Mouse (Mus musculus): ENCODE results near the gene Hlcs. TPM values are rescaled to one million over a fixed set of nuclear protein-coding genes. Genes with fewer than 3 reads are reported as not detected.

Gene Hlcs
- polyA plus RNA-seq, 1 experiment from 2014 or later = 10.3 TPM

DNA sequence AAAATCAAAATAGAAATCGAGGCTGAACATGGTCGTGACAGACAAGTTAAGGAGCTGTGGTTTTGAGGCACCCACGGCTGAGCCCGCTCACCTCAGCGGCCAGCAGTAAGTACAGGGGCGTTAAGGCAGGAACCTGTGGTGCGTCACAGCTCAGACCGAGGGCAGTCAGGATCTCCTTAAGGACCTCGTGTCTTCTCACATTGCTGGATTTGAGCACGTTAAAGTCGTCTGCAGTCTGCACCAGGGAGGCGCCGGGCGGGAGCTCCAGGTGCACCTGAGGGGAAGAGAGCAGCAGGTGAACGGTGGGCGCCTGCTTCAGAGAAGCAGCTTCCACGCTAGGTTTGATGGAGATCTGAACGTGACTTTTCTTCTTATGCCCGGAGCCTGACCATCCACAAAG is 50.9 kb downstream of the Hlcs start:
- no peak overlapping the region for H3K4me3 ChIP-seq
- H3K9ac ChIP-seq = no peak overlapping the region
- no peaks in the 10 kb centered on the region for H3K4me1 ChIP-seq
- H3K27me3 ChIP-seq (replicated peaks) = no peaks in the 10 kb centered on the region
- no peaks in the 10 kb centered on the region for H3K9me3 ChIP-seq
- no peak overlapping the region for H3K4me2 ChIP-seq (replicated peaks)
- H3K27ac ChIP-seq = no peak overlapping the region
- WGBS = 94% methylated on average over 19 of the region's 19 CpGs
- no peak for ATAC-seq (ENCODE audit: low FRiP score, low read depth)
- peaks cover under 1% of the 10 kb centered on the region; the same call in 1 of the 2 replicates for H3K36me3 ChIP-seq

DNA sequence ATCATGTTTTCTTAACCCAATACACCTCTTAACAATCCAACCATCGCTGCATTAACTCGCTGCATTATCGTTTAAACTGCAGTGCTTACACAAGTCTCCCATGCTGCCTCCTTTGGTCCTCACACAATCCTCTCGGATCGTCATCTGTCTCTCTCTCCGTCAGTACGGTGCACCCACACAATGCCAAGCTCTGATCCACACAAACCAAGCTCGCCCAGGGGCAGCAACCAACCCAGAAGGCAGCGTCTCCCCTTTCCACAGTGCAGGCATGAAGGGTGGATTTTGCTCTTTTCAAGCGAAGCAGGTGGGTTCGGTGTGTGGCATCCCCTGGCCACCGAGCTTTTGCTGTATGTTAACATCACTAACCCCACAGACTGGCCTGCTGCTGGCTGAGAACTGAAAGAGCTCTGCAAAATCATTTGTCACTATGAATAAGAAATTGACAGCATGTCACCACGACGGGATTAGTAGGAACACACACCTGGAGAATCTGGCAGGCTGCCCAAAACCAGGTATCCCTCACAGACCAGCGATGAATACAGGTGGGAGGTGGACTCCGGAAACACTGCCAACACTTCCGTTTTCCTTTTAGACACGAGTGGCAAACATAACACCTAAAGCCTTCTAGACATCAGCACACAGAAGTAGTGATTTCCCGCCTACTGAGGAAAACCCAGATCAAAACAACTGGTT is 52.3 kb downstream of the Hlcs start:
- H3K9ac ChIP-seq = no peak overlapping the region
- no peak overlapping the region for H3K4me3 ChIP-seq
- 92% methylated on average over 19 of the region's 19 CpGs for WGBS
- H3K27me3 ChIP-seq (replicated peaks) = no peaks in the 10 kb centered on the region
- H3K4me1 ChIP-seq = no peaks in the 10 kb centered on the region
- H3K9me3 ChIP-seq = no peaks in the 10 kb centered on the region
- no peak for ATAC-seq (ENCODE audit: low FRiP score, low read depth)
- no peaks in the 10 kb centered on the region for H3K36me3 ChIP-seq
- no peak overlapping the region for H3K27ac ChIP-seq
- no peak overlapping the region for H3K4me2 ChIP-seq (replicated peaks)

DNA sequence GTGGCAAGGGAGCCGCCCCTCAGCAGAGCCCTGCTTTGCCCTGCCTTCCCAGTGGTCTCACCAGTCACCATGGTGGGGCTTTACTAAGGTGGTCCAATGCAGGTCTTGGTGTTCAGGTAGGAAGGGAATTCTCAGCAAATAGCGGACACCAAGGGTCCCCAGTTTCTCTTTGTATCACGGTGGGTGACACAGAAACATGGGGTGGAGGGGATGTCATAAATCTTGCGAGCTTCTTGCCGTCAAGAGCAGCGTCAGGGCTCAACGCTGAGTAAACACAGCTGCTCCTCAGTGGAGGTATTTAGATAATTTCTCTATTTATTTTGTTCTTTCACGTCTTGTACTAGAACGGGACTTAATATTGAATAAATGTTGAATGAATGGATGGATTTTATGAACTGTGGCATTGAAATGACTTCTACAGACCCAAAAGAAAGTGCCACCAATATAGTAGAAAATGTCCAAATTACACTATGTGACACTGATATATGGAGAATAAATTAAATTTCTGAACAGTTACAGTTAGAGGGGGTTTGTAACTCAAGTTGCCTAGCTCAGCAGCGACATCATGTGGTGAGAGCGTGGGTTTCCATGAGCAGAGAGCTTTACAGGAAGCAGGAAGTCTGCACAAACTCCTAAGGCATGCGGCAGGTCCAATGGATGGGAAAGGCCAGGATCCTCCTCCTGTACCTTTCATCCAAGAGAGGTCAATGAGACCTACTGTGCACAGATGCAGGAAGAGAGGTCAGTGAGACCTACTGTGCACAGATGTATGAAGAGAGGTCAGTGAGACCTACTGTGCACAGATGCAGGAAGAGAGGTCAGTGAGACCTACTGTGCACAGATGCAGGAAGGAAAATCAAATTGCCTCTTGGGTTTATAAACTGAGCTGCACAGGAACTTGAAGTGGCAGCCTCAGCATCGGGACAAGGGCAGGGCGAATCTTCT is 54.7 kb downstream of the Hlcs start:
- Histone ChIP-seq H3K36me3 (no peaks in the 10 kb centered on the region), H3K9me3 (no peaks in the 10 kb centered on the region), H3K27ac (no peak overlapping the region), H3K4me1 (no peaks in the 10 kb centered on the region), H3K4me3 (no peak overlapping the region), H3K27me3 (replicated peaks) (no peaks in the 10 kb centered on the region; the same call in 1 of the 2 replicates), H3K9ac (no peak overlapping the region), H3K4me2 (replicated peaks) (no peak overlapping the region)
- WGBS = 61% methylated on average over 14 of the region's 14 CpGs
- peak; percentile 63; the same call in 1 of the 2 replicates for ATAC-seq (ENCODE audit: low FRiP score, low read depth)

GRCm38 (mm10) chr16:94255592-94255991 is 57.8 kb downstream of the Hlcs start:
- Histone ChIP-seq H3K9me3 (no peaks in the 10 kb centered on the region), H3K27ac (no peak overlapping the region), H3K4me2 (replicated peaks) (no peak overlapping the region), H3K4me1 (no peaks in the 10 kb centered on the region), H3K27me3 (replicated peaks) (peaks cover 3% of the 10 kb centered on the region; the same call in 1 of the 2 replicates), H3K36me3 (no peaks in the 10 kb centered on the region), H3K9ac (no peak overlapping the region), H3K4me3 (no peak overlapping the region)
- WGBS = 88% methylated on average over 4 of the region's 4 CpGs
- no peak for ATAC-seq (ENCODE audit: low FRiP score, low read depth)

GRCm38 (mm10) chr16:94255035-94255434 is 58.3 kb downstream of the Hlcs start:
- Histone ChIP-seq H3K4me1 (no peaks in the 10 kb centered on the region), H3K9me3 (no peaks in the 10 kb centered on the region), H3K27me3 (replicated peaks) (peaks cover 3% of the 10 kb centered on the region; the same call in 1 of the 2 replicates), H3K27ac (no peak overlapping the region), H3K4me3 (no peak overlapping the region), H3K4me2 (replicated peaks) (no peak overlapping the region), H3K9ac (no peak overlapping the region), H3K36me3 (no peaks in the 10 kb centered on the region)
- no peak for ATAC-seq (ENCODE audit: low FRiP score, low read depth)
- WGBS = 84% methylated on average over 6 of the region's 6 CpGs

- no peak overlapping the region for H3K9ac ChIP-seq
- ATAC-seq (ENCODE audit: low FRiP score, low read depth) = no peak
- WGBS = 37% methylated on average over 12 of the region's 12 CpGs
These were observed 58.9 kb downstream of the Hlcs start for GRCm38 (mm10) chr16:94254415-94254891.

GRCm38 (mm10) chr16:94253671-94254414 is 59.5 kb downstream of the Hlcs start:
- peaks cover 3% of the 10 kb centered on the region; the same call in 1 of the 2 replicates for H3K27me3 ChIP-seq (replicated peaks)
- H3K4me3 ChIP-seq = no peak overlapping the region
- H3K4me2 ChIP-seq (replicated peaks) = no peak overlapping the region
- ATAC-seq (ENCODE audit: low FRiP score, low read depth) = no peak
- H3K9me3 ChIP-seq = no peaks in the 10 kb centered on the region
- no peak overlapping the region for H3K9ac ChIP-seq
- no peak overlapping the region for H3K27ac ChIP-seq
- no peaks in the 10 kb centered on the region for H3K36me3 ChIP-seq
- 61% methylated on average over 24 of the region's 24 CpGs for WGBS
- no peaks in the 10 kb centered on the region for H3K4me1 ChIP-seq

More at GRCm38 (mm10) chr16:94254415-94254891, 58.9 kb downstream of the Hlcs start:
- H3K4me3 ChIP-seq = no peak overlapping the region
- H3K4me1 ChIP-seq = no peaks in the 10 kb centered on the region
- no peak overlapping the region for H3K27ac ChIP-seq
- H3K9me3 ChIP-seq = no peaks in the 10 kb centered on the region
- peaks cover 3% of the 10 kb centered on the region; the same call in 1 of the 2 replicates for H3K27me3 ChIP-seq (replicated peaks)
- H3K4me2 ChIP-seq (replicated peaks) = no peak overlapping the region
- H3K36me3 ChIP-seq = no peaks in the 10 kb centered on the region

GRCm38 (mm10) chr16:94251756-94252155 is 61.6 kb downstream of the Hlcs start:
- no peaks in the 10 kb centered on the region for H3K4me1 ChIP-seq
- no peak overlapping the region for H3K4me2 ChIP-seq (replicated peaks)
- H3K27me3 ChIP-seq (replicated peaks) = peaks cover 3% of the 10 kb centered on the region; the same call in 1 of the 2 replicates
- no peaks in the 10 kb centered on the region for H3K36me3 ChIP-seq
- no peak for ATAC-seq (ENCODE audit: low FRiP score, low read depth)
- no peaks in the 10 kb centered on the region for H3K9me3 ChIP-seq
- H3K27ac ChIP-seq = no peak overlapping the region
- WGBS = 72% methylated on average over 13 of the region's 13 CpGs
- H3K9ac ChIP-seq = no peak overlapping the region
- no peak overlapping the region for H3K4me3 ChIP-seq

GRCm38 (mm10) chr16:94250640-94251349 is 62.6 kb downstream of the Hlcs start:
- Histone ChIP-seq H3K27me3 (replicated peaks) (peaks cover 3% of the 10 kb centered on the region; the same call in 1 of the 2 replicates), H3K4me1 (peaks cover 7% of the 10 kb centered on the region; the same call in 1 of the 2 replicates), H3K4me2 (replicated peaks) (no peak overlapping the region), H3K27ac (no peak overlapping the region), H3K4me3 (no peak overlapping the region), H3K9ac (no peak overlapping the region), H3K36me3 (no peaks in the 10 kb centered on the region), H3K9me3 (no peaks in the 10 kb centered on the region)
- 85% methylated on average over 15 of the region's 15 CpGs for WGBS
- ATAC-seq (ENCODE audit: low FRiP score, low read depth) = no peak

DNA sequence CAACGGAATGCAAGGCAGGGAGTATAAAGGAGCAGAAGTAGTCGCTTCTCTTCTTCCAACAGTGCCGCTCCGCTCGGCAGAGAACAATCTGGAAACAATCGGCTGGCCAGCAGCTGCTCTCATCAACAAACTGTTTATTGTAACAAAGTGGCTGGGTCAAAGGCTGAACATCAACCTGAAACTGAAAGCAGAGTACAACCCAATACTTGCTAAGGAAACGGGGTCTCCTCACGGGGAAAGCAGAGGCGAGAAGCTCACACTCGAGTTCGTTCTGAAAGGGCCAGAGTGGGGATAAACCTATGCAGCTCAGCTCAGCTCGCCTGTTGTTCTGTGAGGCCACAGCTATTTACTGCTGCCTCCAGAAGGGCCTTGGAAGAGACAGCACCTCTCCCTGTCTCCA is 63.2 kb downstream of the Hlcs start:
- 51% methylated on average over 12 of the region's 12 CpGs for WGBS
- H3K36me3 ChIP-seq = no peaks in the 10 kb centered on the region
- no peak overlapping the region for H3K4me2 ChIP-seq (replicated peaks)
- H3K27ac ChIP-seq = no peak overlapping the region
- no peaks in the 10 kb centered on the region for H3K9me3 ChIP-seq
- ATAC-seq (ENCODE audit: low FRiP score, low read depth) = no peak
- H3K27me3 ChIP-seq (replicated peaks) = peaks cover 3% of the 10 kb centered on the region; the same call in 1 of the 2 replicates
- no peak overlapping the region for H3K4me3 ChIP-seq
- peaks cover 7% of the 10 kb centered on the region; the same call in 1 of the 2 replicates for H3K4me1 ChIP-seq
- no peak overlapping the region for H3K9ac ChIP-seq

- WGBS = 89% methylated on average over 10 of the region's 10 CpGs
- no peaks in the 10 kb centered on the region for H3K9me3 ChIP-seq
- H3K4me2 ChIP-seq (replicated peaks) = no peak overlapping the region
- ATAC-seq (ENCODE audit: low FRiP score, low read depth) = no peak
- H3K27me3 ChIP-seq (replicated peaks) = peaks cover 3% of the 10 kb centered on the region; the same call in 1 of the 2 replicates
- H3K36me3 ChIP-seq = no peaks in the 10 kb centered on the region
- H3K4me1 ChIP-seq = peaks cover 7% of the 10 kb centered on the region; the same call in 1 of the 2 replicates
- no peak overlapping the region for H3K27ac ChIP-seq
- no peak overlapping the region for H3K4me3 ChIP-seq
- no peak overlapping the region for H3K9ac ChIP-seq
These were observed 63.7 kb downstream of the Hlcs start for GRCm38 (mm10) chr16:94249666-94250065.

All from neural tube, embryonic 12.5 days (tissue).